Mouse (Mus musculus): Measurements from ENCODE around the gene Pcyt2. TPM values are rescaled to one million over a fixed set of nuclear protein-coding genes. Genes with fewer than 3 reads are reported as not detected.
A peak's percentile ranks its signal among the peaks of the same experiment; 100 is the strongest.

Gene Pcyt2
- total and polyA plus RNA-seq, 2 experiments, result 494 to 1,652 TPM

DNA sequence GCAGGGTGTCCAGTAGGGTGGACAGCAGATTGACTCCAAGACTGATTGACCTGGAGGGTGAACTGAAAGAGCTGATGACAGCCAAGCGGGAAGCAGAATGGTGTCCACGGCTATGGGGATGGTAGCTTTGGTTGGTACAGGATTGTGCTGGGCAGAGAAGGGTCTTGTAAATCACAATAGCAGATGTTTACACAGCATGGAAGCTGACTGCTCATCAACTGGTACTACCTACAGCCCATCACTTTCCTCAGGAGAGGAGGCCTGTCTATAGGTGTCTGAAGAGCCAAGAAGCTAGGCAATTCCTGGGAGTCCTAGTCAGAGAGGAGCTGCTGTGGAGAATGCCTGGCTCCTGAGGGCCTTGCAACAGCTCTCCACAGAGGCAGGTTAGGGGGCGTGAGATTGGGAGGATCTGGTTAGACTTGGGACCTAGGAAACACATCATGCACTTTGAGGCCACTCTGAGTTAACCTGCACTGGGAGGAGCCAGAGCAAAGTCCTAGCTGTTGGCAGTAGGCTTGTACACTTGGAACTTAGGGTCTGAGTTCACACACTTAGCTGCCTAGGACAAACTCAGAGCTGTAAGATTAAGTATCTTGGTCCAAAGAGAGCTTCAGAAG lies 41.3 kb downstream of the Pcyt2 start:
- H3K27ac ChIP-seq (replicated peaks; ENCODE audit: insufficient read depth, low read depth, low read length), result peak overlapping the region; percentile 100
- H3K36me3 ChIP-seq (ENCODE audit: control insufficient read depth, insufficient read depth, low read length), result peaks cover 1% of the 10 kb centered on the region
- TF ChIP-seq POLR2A (IDR thresholded peaks at IDR 0.05; ENCODE audit: extremely low read depth, insufficient read depth, low read length) (peak; percentile 59; the same call in 1 of the 2 replicates), CTCF (IDR thresholded peaks at IDR 0.05; ENCODE audit: low read depth, low read length) (no peak)
- peaks cover 31% of the 10 kb centered on the region for H3K4me1 ChIP-seq (ENCODE audit: control insufficient read depth, insufficient read depth, low read length)
- peak; percentile 100 for DNase-seq (ENCODE audit: extremely low read depth, low read depth, low spot score)
- 30% methylated on average over 3 of the region's 3 CpGs for WGBS
- H3K9ac ChIP-seq (ENCODE audit: low read depth, low read length), result peak overlapping the region; percentile 91
- no peaks in the 10 kb centered on the region for H3K27me3 ChIP-seq (ENCODE audit: control insufficient read depth, insufficient read depth, low read length)
- H3K79me2 ChIP-seq (ENCODE audit: control insufficient read depth, insufficient read depth, low read length), result peaks cover 23% of the 10 kb centered on the region
- H3K4me3 ChIP-seq (ENCODE audit: insufficient read depth, low read depth, low read length), result peak overlapping the region; percentile 61

DNA sequence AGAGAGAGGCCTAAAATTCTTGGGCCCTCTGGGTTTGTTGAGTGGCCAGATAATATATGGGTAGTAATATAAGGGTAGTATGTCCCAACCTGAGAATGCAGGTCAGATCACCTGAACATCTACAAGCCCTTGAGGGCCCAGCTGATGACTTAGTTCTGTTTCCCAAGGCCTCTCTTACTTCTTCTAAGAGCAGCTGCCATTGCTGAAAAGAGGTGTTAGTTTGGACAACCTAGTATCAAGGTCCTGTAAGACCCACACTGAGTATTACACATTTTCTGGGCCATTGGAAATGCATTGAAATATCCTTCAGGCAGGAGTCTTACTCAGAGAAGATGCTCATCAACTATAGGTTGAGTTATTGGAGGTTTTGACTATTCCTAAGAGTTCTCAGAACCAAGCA lies 41.8 kb downstream of the Pcyt2 start:
- DNase-seq (ENCODE audit: extremely low read depth, low read depth, low spot score), result no peak
- H3K9ac ChIP-seq (ENCODE audit: low read depth, low read length), result peak overlapping the region; percentile 52; the same call in 1 of the 2 replicates
- peak overlapping the region; percentile 82 for H3K27ac ChIP-seq (replicated peaks; ENCODE audit: insufficient read depth, low read depth, low read length)
- TF ChIP-seq CTCF (IDR thresholded peaks at IDR 0.05; ENCODE audit: low read depth, low read length) (no peak), POLR2A (IDR thresholded peaks at IDR 0.05; ENCODE audit: extremely low read depth, insufficient read depth, low read length) (no peak)
- no peak overlapping the region for H3K4me3 ChIP-seq (ENCODE audit: insufficient read depth, low read depth, low read length)
- no peaks in the 10 kb centered on the region for H3K27me3 ChIP-seq (ENCODE audit: control insufficient read depth, insufficient read depth, low read length)
- peaks cover 35% of the 10 kb centered on the region for H3K4me1 ChIP-seq (ENCODE audit: control insufficient read depth, insufficient read depth, low read length)
- peaks cover 5% of the 10 kb centered on the region for H3K36me3 ChIP-seq (ENCODE audit: control insufficient read depth, insufficient read depth, low read length)
- H3K79me2 ChIP-seq (ENCODE audit: control insufficient read depth, insufficient read depth, low read length), result peaks cover 26% of the 10 kb centered on the region

DNA sequence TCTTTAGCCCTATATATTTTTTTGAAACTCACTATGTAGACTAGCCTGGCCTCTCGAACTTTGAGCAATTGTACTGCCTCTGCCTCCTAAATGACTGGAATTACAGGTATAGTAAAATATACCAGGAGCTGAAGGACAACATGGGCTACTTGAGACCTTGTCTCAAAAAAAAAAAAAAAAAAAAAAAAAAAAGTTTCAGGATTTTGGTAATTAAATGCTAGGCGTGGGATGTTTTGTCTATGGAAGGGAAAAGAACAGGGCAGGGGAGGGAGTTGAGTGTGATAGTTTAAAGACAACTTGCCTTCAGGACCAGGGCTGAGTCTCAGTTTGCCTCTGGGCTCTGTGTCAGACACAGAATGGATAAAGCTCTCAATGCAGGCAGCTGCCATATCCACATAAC lies 42.7 kb downstream of the Pcyt2 start:
- Histone ChIP-seq H3K27me3 (ENCODE audit: control insufficient read depth, insufficient read depth, low read length) (no peaks in the 10 kb centered on the region), H3K4me3 (ENCODE audit: insufficient read depth, low read depth, low read length) (no peak overlapping the region), H3K36me3 (ENCODE audit: control insufficient read depth, insufficient read depth, low read length) (peaks cover 13% of the 10 kb centered on the region), H3K79me2 (ENCODE audit: control insufficient read depth, insufficient read depth, low read length) (peaks cover 24% of the 10 kb centered on the region), H3K9ac (ENCODE audit: low read depth, low read length) (no peak overlapping the region), H3K4me1 (ENCODE audit: control insufficient read depth, insufficient read depth, low read length) (peaks cover 37% of the 10 kb centered on the region), H3K27ac (replicated peaks; ENCODE audit: insufficient read depth, low read depth, low read length) (0 out of 2 replicates have a peak overlapping the region, but pooled peaks have one; percentile 18)
- no peak for DNase-seq (ENCODE audit: extremely low read depth, low read depth, low spot score)
- TF ChIP-seq POLR2A (IDR thresholded peaks at IDR 0.05; ENCODE audit: extremely low read depth, insufficient read depth, low read length), result no peak
- WGBS, result 81% methylated on average over 2 of the region's 2 CpGs

DNA sequence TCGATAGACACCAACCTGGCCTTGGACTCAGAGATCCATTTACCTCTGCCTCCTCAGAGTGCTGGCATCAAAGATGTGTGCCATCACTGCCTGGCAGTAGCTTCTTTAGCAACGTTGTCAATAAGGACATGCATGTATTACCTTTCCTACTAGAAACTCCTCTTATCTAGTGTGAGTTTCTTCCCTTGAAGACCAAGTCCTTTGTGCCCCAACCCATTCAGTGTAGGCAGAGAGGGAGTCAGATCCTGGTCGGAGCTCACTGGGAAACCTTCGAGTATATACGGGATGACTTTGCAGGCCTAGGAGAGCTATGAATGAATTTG lies 43.5 kb downstream of the Pcyt2 start:
- 8% methylated on average over 5 of the region's 5 CpGs for WGBS
- peak; percentile 64 for DNase-seq (ENCODE audit: extremely low read depth, low read depth, low spot score)
- TF ChIP-seq CTCF (IDR thresholded peaks at IDR 0.05; ENCODE audit: low read depth, low read length), result no peak
- no peak for TF ChIP-seq POLR2A (IDR thresholded peaks at IDR 0.05; ENCODE audit: extremely low read depth, insufficient read depth, low read length)
- Histone ChIP-seq H3K4me1 (ENCODE audit: control insufficient read depth, insufficient read depth, low read length) (peaks cover 31% of the 10 kb centered on the region), H3K79me2 (ENCODE audit: control insufficient read depth, insufficient read depth, low read length) (peaks cover 25% of the 10 kb centered on the region), H3K27me3 (ENCODE audit: control insufficient read depth, insufficient read depth, low read length) (no peaks in the 10 kb centered on the region), H3K9ac (ENCODE audit: low read depth, low read length) (peak overlapping the region; percentile 30), H3K27ac (replicated peaks; ENCODE audit: insufficient read depth, low read depth, low read length) (peak overlapping the region; percentile 39), H3K36me3 (ENCODE audit: control insufficient read depth, insufficient read depth, low read length) (peaks cover 17% of the 10 kb centered on the region), H3K4me3 (ENCODE audit: insufficient read depth, low read depth, low read length) (peak overlapping the region; percentile 18; the same call in 1 of the 2 replicates)

DNA sequence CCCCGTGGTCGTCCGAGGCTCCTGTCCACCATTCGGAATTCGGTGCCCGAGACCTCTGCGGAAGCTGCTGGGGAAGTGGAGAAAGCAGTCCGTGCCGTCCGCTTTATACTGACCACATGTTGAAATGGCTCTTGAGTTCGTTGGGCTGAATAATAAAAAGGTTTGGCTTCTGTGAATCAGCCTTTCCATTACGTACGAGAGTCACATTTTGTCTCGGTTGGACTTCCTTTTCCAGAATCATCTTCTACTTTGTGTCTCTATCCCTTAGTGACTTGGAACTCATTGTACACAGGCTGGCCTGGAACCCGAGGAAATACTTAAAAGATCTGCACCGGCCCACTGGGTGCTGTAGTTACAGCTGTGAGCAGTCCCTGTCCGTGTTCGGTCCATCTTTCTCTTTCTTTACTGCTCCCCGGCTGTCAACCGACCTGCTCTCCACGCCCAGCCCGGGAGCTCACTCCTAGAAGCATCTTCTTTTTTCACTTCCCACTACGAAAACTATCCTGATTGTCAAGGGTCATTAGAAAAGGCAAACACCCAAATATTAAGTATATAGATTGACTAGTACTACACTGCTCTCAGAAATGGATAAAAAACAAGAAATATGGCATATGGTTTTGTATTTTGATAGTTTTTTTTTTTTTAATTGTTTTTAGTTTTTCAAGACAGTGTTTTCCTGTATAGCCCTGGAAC lies 44.0 kb downstream of the Pcyt2 start:
- Histone ChIP-seq H3K4me3 (ENCODE audit: insufficient read depth, low read depth, low read length) (peak overlapping the region; percentile 78), H3K27ac (replicated peaks; ENCODE audit: insufficient read depth, low read depth, low read length) (peak overlapping the region; percentile 92), H3K9ac (ENCODE audit: low read depth, low read length) (peak overlapping the region; percentile 92), H3K27me3 (ENCODE audit: control insufficient read depth, insufficient read depth, low read length) (no peaks in the 10 kb centered on the region), H3K36me3 (ENCODE audit: control insufficient read depth, insufficient read depth, low read length) (peaks cover 19% of the 10 kb centered on the region), H3K79me2 (ENCODE audit: control insufficient read depth, insufficient read depth, low read length) (peaks cover 21% of the 10 kb centered on the region), H3K4me1 (ENCODE audit: control insufficient read depth, insufficient read depth, low read length) (peaks cover 27% of the 10 kb centered on the region)
- WGBS, result under 1% methylated on average over 23 of the region's 23 CpGs
- no peak for TF ChIP-seq POLR2A (IDR thresholded peaks at IDR 0.05; ENCODE audit: extremely low read depth, insufficient read depth, low read length)
- no peak for TF ChIP-seq CTCF (IDR thresholded peaks at IDR 0.05; ENCODE audit: low read depth, low read length)
- DNase-seq (ENCODE audit: extremely low read depth, low read depth, low spot score), result no peak
